Mouse (Mus musculus) liver, embryonic 13.5 days (tissue): ENCODE measurements around the gene Hyal2. TPM values are rescaled to one million over a fixed set of nuclear protein-coding genes. Genes with fewer than 3 reads are reported as not detected.
A peak's percentile ranks its signal among the peaks of the same experiment; 100 is the strongest.
"Not testable (repeated sequence)": the region's sequence is repeated elsewhere in the genome, so short reads cannot be mapped to it uniquely, and the experiment has no call there.

Experiments used
- ATAC-seq: fragments of 200-750 bp; cut with Nextera tagmentation; 2 replicates; pipeline ENCODE4 v1.8.0; 2017; ENCODE audit warnings: low read depth, mild to moderate bottlenecking, moderate number of reproducible peaks, moderate library complexity
- DNase-seq: peaks from one replicate; pipeline ENCODE4 v3.0.0; 2022
- H3K27ac ChIP-seq: fragments of 300-500 bp; sonication (generic); 2 replicates; pipeline ENCODE4 v1.5.1; 2015; ENCODE audit warnings: moderate library complexity, mild to moderate bottlenecking, inconsistent platforms
- H3K27me3 ChIP-seq: fragments of 300-500 bp; sonication (generic); 2 replicates; pipeline ENCODE4 v1.6.1; 2015; ENCODE audit warnings: mild to moderate bottlenecking, inconsistent platforms
- H3K36me3 ChIP-seq: fragments of 300-500 bp; sonication (generic); 2 replicates; pipeline ENCODE4 v1.6.1; 2015; ENCODE audit warnings: mild to moderate bottlenecking, inconsistent platforms
- H3K4me1 ChIP-seq: fragments of 300-500 bp; sonication (generic); replicated peaks from 2 replicates; pipeline ENCODE4 v1.6.1; 2015; ENCODE audit warnings: inconsistent platforms
- H3K4me2 ChIP-seq: fragments of 300-500 bp; sonication (generic); 2 replicates; pipeline ENCODE4 v1.6.1; 2015; ENCODE audit warnings: inconsistent platforms, mild to moderate bottlenecking, moderate library complexity
- H3K4me3 ChIP-seq: fragments of 300-500 bp; sonication (generic); replicated peaks from 2 replicates; pipeline ENCODE4 v1.5.1; 2015; ENCODE audit warnings: mild to moderate bottlenecking, inconsistent platforms
- H3K9ac ChIP-seq: fragments of 300-500 bp; sonication (generic); 2 replicates; pipeline ENCODE4 v1.6.1; 2015; ENCODE audit warnings: mild to moderate bottlenecking, inconsistent platforms
- H3K9me3 ChIP-seq: fragments of 300-500 bp; sonication (generic); replicated peaks from 2 replicates; pipeline ENCODE4 v1.6.1; 2016; ENCODE audit warnings: inconsistent platforms
- WGBS: fragments of 180-500 bp; shearing (Covaris S2); methylation state at CpG from one replicate; pipeline ENCODE4 v1.1.7; 2015; ENCODE audit not compliant: insufficient replicate concordance; 5-methylcytosine and 5-hydroxymethylcytosine counted together
- polyA plus RNA-seq: library from polyadenylated mRNA; unstranded; fragments of >200 nt; fragmentation: Nextera tagmentation; extraction: Ambion mirVana; gene quantifications from 2 replicates; pipeline ENCODE4 v1.2.1, GENCODE M21; 2015

Hyal2 gene
- polyA plus RNA-seq, 1 experiment from 2014 or later, result 43.8 TPM

GRCm38 (mm10) chr9:107571534-107572326, 4.0 kb downstream of the Hyal2 start:
- peak overlapping the region; percentile 92 for H3K9ac ChIP-seq

GRCm38 (mm10) chr9:107572327-107572662, 4.5 kb downstream of the Hyal2 start:
- peak overlapping the region; percentile 92 for H3K4me2 ChIP-seq
- ATAC-seq, result no peak
- WGBS, result 92% methylated on average over 2 of the region's 2 CpGs
- no peaks in the 10 kb centered on the region for H3K9me3 ChIP-seq
- peak overlapping the region; percentile 94 for H3K27ac ChIP-seq
- H3K27me3 ChIP-seq, result no peaks in the 10 kb centered on the region
- H3K36me3 ChIP-seq, result peaks cover 40% of the 10 kb centered on the region
- peaks cover 82% of the 10 kb centered on the region for H3K4me1 ChIP-seq
- peak overlapping the region; percentile 92 for H3K9ac ChIP-seq
- DNase-seq, result no peak
- peak overlapping the region; percentile 86; the same call in 1 of the 2 replicates for H3K4me3 ChIP-seq

More at GRCm38 (mm10) chr9:107571534-107572326, 4.0 kb downstream of the Hyal2 start:
- peak overlapping the region; percentile 94 for H3K27ac ChIP-seq
- H3K36me3 ChIP-seq, result peaks cover 40% of the 10 kb centered on the region
- 78% methylated on average over 22 of the region's 22 CpGs for WGBS
- peak; percentile 43 for ATAC-seq
- DNase-seq, result peak; percentile 51
- H3K9me3 ChIP-seq, result no peaks in the 10 kb centered on the region
- peaks cover 82% of the 10 kb centered on the region for H3K4me1 ChIP-seq
- peak overlapping the region; percentile 92 for H3K4me2 ChIP-seq
- H3K27me3 ChIP-seq, result no peaks in the 10 kb centered on the region
- peak overlapping the region; percentile 86 for H3K4me3 ChIP-seq

GRCm38 (mm10) chr9:107573774-107574173, 6.0 kb downstream of the Hyal2 start:
- Histone ChIP-seq H3K4me1 (peaks cover 81% of the 10 kb centered on the region), H3K27ac (peak overlapping the region; percentile 94), H3K36me3 (peaks cover 40% of the 10 kb centered on the region)
- not testable (repeated sequence) for DNase-seq, H3K27me3 ChIP-seq, H3K4me2 ChIP-seq, H3K9ac ChIP-seq, H3K4me3 ChIP-seq, ATAC-seq, H3K9me3 ChIP-seq
- 73% methylated on average over 6 of the region's 6 CpGs for WGBS

DNA sequence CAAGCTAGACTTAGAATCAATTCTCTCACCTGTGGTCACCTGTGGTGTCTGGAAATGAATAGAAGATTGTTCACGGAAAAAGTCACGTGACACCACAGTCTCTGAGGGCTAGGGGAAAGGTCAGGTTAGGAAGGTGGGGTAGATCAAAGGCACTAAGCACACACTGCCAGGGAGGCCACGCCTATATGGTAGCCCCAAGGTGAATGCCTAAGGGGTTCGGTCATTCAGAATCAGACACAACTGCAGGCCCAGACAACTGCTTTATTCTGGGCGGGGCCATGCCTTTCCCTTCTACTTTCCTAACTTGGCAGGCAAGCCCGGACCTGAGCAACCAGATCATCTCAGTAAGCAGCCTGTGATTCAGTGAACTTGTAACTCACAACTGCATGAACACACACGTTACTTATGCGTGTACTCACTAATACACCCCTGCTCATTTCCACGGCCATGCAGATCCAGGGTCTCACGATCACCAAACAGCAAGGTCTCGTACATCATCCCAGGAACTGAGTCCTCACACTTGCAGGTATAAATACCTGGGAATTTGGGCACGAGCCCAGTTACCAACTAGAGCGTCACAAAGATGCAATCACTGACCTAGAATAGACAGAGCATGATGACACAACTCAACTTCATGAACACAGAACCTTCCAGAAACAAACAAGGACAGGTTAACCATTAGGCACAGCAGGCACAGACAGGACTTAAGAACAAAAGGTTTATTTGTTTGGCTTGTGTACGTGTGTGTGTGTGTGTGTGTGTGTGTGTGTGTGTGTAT, 8.0 kb downstream of the Hyal2 start:
- no peaks in the 10 kb centered on the region for H3K9me3 ChIP-seq
- ATAC-seq (no peak), DNase-seq (no peak)
- no peak overlapping the region for H3K4me3 ChIP-seq
- peaks cover 81% of the 10 kb centered on the region for H3K4me1 ChIP-seq
- no peak overlapping the region for H3K9ac ChIP-seq
- H3K36me3 ChIP-seq, result peaks cover 32% of the 10 kb centered on the region
- no peaks in the 10 kb centered on the region for H3K27me3 ChIP-seq
- peak overlapping the region; percentile 78; the same call in 1 of the 2 replicates for H3K4me2 ChIP-seq
- H3K27ac ChIP-seq, result peak overlapping the region; percentile 82
- WGBS, result 74% methylated on average over 14 of the region's 14 CpGs

- peak; percentile 77 for ATAC-seq
- peak within 1 kb of the TSS; percentile 55 for H3K4me3 ChIP-seq
- WGBS, result 27% methylated on average over 16 of the region's 16 CpGs
- no peaks in the 10 kb centered on the region for H3K27me3 ChIP-seq
- H3K4me1 ChIP-seq, result peaks cover 79% of the 10 kb centered on the region
- DNase-seq, result peak; percentile 78
- H3K27ac ChIP-seq, result peak within 1 kb of the TSS; percentile 82
- peaks cover 27% of the 10 kb centered on the region for H3K36me3 ChIP-seq
- peak within 1 kb of the TSS; percentile 78 for H3K4me2 ChIP-seq
- peak within 1 kb of the TSS; percentile 73 for H3K9ac ChIP-seq
- H3K9me3 ChIP-seq, result no peaks in the 10 kb centered on the region
Measured at GRCm38 (mm10) chr9:107576357-107577107, 8.8 kb downstream of the Hyal2 start, which contains the start of gene Hyal1. Hyal1 (plus strand) TSS chr9:107576927.

DNA sequence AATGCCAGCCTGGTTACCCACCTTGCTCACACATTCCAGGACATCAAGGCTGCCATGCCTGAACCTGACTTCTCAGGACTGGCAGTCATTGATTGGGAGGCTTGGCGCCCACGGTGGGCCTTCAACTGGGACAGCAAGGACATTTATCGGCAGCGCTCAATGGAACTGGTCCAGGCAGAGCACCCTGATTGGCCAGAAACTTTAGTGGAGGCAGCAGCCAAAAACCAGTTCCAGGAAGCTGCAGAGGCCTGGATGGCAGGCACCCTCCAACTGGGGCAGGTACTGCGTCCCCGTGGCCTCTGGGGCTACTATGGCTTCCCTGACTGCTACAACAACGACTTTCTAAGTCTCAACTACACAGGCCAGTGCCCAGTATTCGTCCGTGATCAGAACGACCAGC, 10.1 kb downstream of the Hyal2 start:
- H3K4me3 ChIP-seq, result no peak overlapping the region
- peaks cover 79% of the 10 kb centered on the region for H3K4me1 ChIP-seq
- H3K27me3 ChIP-seq, result no peaks in the 10 kb centered on the region
- DNase-seq, result no peak
- H3K4me2 ChIP-seq, result peak overlapping the region; percentile 78; the same call in 1 of the 2 replicates
- no peak for ATAC-seq
- H3K36me3 ChIP-seq, result peaks cover 16% of the 10 kb centered on the region
- H3K9me3 ChIP-seq, result no peaks in the 10 kb centered on the region
- H3K27ac ChIP-seq, result 0 out of 2 replicates have a peak overlapping the region, but pooled peaks have one; percentile 5
- H3K9ac ChIP-seq, result peak overlapping the region; percentile 3; the same call in 1 of the 2 replicates
- 86% methylated on average over 10 of the region's 10 CpGs for WGBS

DNA sequence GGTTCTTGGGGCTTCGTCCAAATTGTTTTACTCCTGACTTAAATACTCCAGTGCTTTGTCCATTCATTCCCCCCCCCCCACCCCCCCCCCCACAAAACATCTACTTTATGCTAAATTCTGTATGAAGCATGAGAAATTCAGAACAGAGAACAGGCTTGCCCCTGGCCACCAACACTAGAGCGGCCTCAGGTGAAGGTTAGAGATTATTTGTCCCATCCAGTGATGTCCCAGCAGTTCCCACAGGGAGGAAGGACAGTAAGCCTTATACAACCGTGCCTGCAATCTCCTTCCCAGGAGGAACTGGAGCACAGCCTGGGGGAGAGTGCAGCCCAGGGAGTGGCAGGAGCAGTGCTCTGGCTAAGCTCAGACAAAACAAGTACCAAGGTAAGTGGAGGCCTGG, 10.8 kb downstream of the Hyal2 start, which contains the start of gene Naa80:
Gene Naa80 (plus strand): TSS at position 301 of the 400 bp plus-strand sequence.
- H3K36me3 ChIP-seq, result peaks cover 17% of the 10 kb centered on the region
- H3K27me3 ChIP-seq, result no peaks in the 10 kb centered on the region
- ATAC-seq, result no peak
- peak within 1 kb of the TSS; percentile 93; the same call in 1 of the 2 replicates for H3K4me2 ChIP-seq
- H3K4me3 ChIP-seq, result no peak within 1 kb of the TSS
- peak within 1 kb of the TSS; percentile 98 for H3K27ac ChIP-seq
- WGBS, result 80% methylated on average over 3 of the region's 3 CpGs
- peaks cover 78% of the 10 kb centered on the region for H3K4me1 ChIP-seq
- H3K9ac ChIP-seq, result peak within 1 kb of the TSS; percentile 89
- no peaks in the 10 kb centered on the region for H3K9me3 ChIP-seq
- no peak for DNase-seq

DNA sequence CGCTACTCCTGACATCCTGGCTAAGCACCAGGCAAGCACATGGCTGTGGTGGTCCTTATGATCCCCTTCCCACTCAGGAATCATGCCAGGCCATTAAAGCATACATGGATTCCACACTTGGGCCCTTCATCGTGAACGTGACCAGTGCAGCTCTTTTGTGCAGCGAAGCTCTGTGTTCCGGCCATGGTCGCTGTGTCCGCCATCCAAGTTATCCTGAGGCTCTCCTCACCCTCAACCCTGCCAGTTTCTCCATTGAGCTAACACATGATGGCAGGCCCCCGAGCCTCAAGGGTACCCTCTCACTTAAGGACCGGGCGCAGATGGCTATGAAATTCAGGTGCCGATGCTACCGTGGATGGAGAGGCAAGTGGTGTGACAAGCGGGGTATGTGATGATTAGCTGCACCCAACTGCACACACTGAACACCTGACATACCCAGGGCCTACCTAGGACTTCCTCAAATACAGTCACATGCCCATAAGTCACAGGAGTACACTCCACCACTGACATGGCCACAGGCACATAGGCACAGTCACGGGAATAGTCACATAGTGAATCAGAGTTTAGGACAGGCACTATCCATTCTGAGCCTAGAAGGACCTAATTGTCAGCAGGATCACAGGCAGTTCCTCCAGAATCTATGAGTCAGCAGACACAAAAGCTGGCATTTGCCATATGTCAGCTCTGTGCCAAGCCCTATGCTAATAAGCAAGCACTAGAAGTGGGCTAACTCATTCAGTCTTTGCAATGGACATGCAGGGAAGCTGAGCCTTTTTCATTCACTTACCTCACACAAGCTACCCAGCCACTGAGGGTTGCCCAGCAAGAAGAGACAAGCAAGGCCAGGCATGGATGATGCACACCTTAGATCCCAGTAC, 11.5 kb downstream of the Hyal2 start:
- ATAC-seq (no peak), DNase-seq (no peak)
- Histone ChIP-seq H3K9me3 (no peaks in the 10 kb centered on the region), H3K4me3 (no peak overlapping the region), H3K27ac (peak overlapping the region; percentile 98), H3K27me3 (no peaks in the 10 kb centered on the region), H3K4me1 (peaks cover 82% of the 10 kb centered on the region), H3K9ac (peak overlapping the region; percentile 89; the same call in 1 of the 2 replicates), H3K36me3 (peaks cover 21% of the 10 kb centered on the region), H3K4me2 (peak overlapping the region; percentile 93; the same call in 1 of the 2 replicates)
- 88% methylated on average over 14 of the region's 14 CpGs for WGBS

- Histone ChIP-seq H3K27me3 (no peaks in the 10 kb centered on the region), H3K9me3 (no peaks in the 10 kb centered on the region), H3K4me1 (peaks cover 84% of the 10 kb centered on the region), H3K36me3 (peaks cover 29% of the 10 kb centered on the region), H3K4me3 (peak within 1 kb of the TSS; percentile 75), H3K4me2 (peak within 1 kb of the TSS; percentile 93), H3K9ac (peak within 1 kb of the TSS; percentile 89), H3K27ac (peak within 1 kb of the TSS; percentile 98)
- ATAC-seq, result peak; percentile 80
- under 1% methylated on average over 32 of the region's 32 CpGs for WGBS
- peak; percentile 85 for DNase-seq
Measured at GRCm38 (mm10) chr9:107580501-107581317, 13.0 kb downstream of the Hyal2 start, which contains the start of gene Hyal3. Hyal3 (plus strand) TSS chr9:107580818.
